Mouse (Mus musculus): ENCODE data around the gene Runx1.

The Runx1 gene

GRCm38 (mm10) chr16:92826683-92827082, 734 bp upstream of the Runx1 start:
- DNase-seq (ENCODE audit: low read depth) = no peak

- DNase-seq (ENCODE audit: low read depth) = no peak
Measured at GRCm38 (mm10) chr16:92825204-92825843, 625 bp downstream of the Runx1 start.

GRCm38 (mm10) chr16:92824723-92825203, 1.2 kb downstream of the Runx1 start:
- no peak for DNase-seq (ENCODE audit: low read depth)

- DNase-seq (ENCODE audit: low read depth) = no peak
Measured at GRCm38 (mm10) chr16:92824003-92824722, 1.8 kb downstream of the Runx1 start.

GRCm38 (mm10) chr16:92823381-92823862, 2.5 kb downstream of the Runx1 start:
- DNase-seq (ENCODE audit: low read depth) = no peak

- DNase-seq (ENCODE audit: low read depth) = no peak
Measured at GRCm38 (mm10) chr16:92822676-92823075, 3.3 kb downstream of the Runx1 start.

- DNase-seq (ENCODE audit: low read depth) = no peak
Measured at GRCm38 (mm10) chr16:92821938-92822629, 3.9 kb downstream of the Runx1 start.

- DNase-seq (ENCODE audit: low read depth) = no peak
Measured at GRCm38 (mm10) chr16:92821596-92821937, 4.4 kb downstream of the Runx1 start.

GRCm38 (mm10) chr16:92820451-92820850, 5.5 kb downstream of the Runx1 start:
- no peak for DNase-seq (ENCODE audit: low read depth)

- no peak for DNase-seq (ENCODE audit: low read depth)
Measured at GRCm38 (mm10) chr16:92818480-92819269, 7.3 kb downstream of the Runx1 start.

GRCm38 (mm10) chr16:92816092-92816491, 9.9 kb downstream of the Runx1 start:
- DNase-seq (ENCODE audit: low read depth) = no peak

GRCm38 (mm10) chr16:92815195-92815527, 10.8 kb downstream of the Runx1 start:
- DNase-seq (ENCODE audit: low read depth) = no peak

- DNase-seq (ENCODE audit: low read depth) = no peak
Measured at GRCm38 (mm10) chr16:92814366-92815194, 11.4 kb downstream of the Runx1 start.

GRCm38 (mm10) chr16:92812405-92812804, 13.5 kb downstream of the Runx1 start:
- no peak for DNase-seq (ENCODE audit: low read depth)

- DNase-seq (ENCODE audit: low read depth) = no peak
Measured at GRCm38 (mm10) chr16:92810568-92811240, 15.2 kb downstream of the Runx1 start.

- DNase-seq (ENCODE audit: low read depth) = no peak
Measured at GRCm38 (mm10) chr16:92807772-92808171, 18.2 kb downstream of the Runx1 start.

- DNase-seq (ENCODE audit: low read depth) = no peak
Measured at GRCm38 (mm10) chr16:92803076-92803580, 22.8 kb downstream of the Runx1 start.

GRCm38 (mm10) chr16:92801567-92801966, 24.4 kb downstream of the Runx1 start:
- DNase-seq (ENCODE audit: low read depth) = peak; percentile 84

GRCm38 (mm10) chr16:92800845-92801244, 25.1 kb downstream of the Runx1 start:
- no peak for DNase-seq (ENCODE audit: low read depth)

- DNase-seq (ENCODE audit: low read depth) = no peak
Measured at GRCm38 (mm10) chr16:92799940-92800339, 26.0 kb downstream of the Runx1 start.
